Mouse (Mus musculus): ENCODE measurements around the gene Ptprd. TPM values are rescaled to one million over a fixed set of nuclear protein-coding genes. Genes with fewer than 3 reads are reported as not detected.

Gene Ptprd
- polyA plus RNA-seq, 1 experiment from 2014 or later = 21.0 TPM

DNA sequence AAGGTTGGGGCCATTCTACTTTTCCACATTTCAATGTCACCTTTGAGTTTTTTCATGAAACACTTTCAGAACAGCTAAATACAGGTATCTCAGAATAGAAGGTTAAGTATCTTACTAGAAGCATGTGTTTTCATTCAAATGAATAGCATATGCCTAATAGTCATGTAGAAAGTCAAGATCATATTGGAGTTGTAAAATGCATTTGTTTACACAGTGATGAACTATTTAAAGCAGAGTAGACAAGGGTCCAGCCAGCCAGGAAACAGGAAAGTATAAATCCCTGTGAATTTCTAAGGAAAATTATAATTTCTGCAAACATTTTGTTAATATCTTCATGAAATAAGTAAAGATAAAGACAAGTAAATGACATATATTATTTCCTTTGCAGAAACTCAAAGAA is 1970.2 kb downstream of the Ptprd start:
- DNase-seq (ENCODE audit: low spot score) = no peak
- Histone ChIP-seq H3K9me3 (ENCODE audit: control insufficient read depth, low read length) (no peaks in the 10 kb centered on the region), H3K27me3 (ENCODE audit: control insufficient read depth, insufficient read depth, low read length) (no peaks in the 10 kb centered on the region), H3K4me2 (ENCODE audit: low read depth, severe bottlenecking) (no peak overlapping the region), H3K4me1 (ENCODE audit: control insufficient read depth, insufficient read depth, low read length) (no peaks in the 10 kb centered on the region), H3K27ac (replicated peaks; ENCODE audit: low read depth, low read length) (no peak overlapping the region), H3K36me3 (ENCODE audit: control insufficient read depth, insufficient read depth, low read length) (no peaks in the 10 kb centered on the region), H3K9ac (ENCODE audit: low read length) (no peak overlapping the region), H3K4me3 (ENCODE audit: low read depth, low read length) (no peak overlapping the region)
- no peak for ATAC-seq (ENCODE audit: insufficient number of reproducible peaks, low FRiP score, low TSS enrichment, low read depth)

DNA sequence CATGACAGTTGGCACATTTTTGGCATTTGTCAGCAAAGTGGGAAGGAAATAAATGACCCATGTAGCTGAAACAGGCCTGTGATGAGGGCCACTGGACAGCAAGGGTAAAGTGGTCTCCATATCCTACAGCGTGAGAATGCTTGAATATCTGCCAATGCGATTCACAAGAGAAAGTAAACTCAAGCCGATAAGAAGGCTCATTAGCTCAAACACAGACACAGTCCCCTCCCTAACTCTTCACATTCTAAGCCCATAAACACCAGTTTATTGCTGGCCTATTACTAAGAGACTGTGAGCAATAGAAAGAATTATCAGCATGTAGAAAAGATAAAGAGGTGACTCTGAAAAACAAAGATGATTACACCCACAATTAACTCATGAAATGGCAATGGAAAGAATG is 1970.6 kb downstream of the Ptprd start:
- Histone ChIP-seq H3K4me2 (ENCODE audit: low read depth, severe bottlenecking) (no peak overlapping the region), H3K4me3 (ENCODE audit: low read depth, low read length) (no peak overlapping the region), H3K27ac (replicated peaks; ENCODE audit: low read depth, low read length) (no peak overlapping the region), H3K27me3 (ENCODE audit: control insufficient read depth, insufficient read depth, low read length) (no peaks in the 10 kb centered on the region), H3K9me3 (ENCODE audit: control insufficient read depth, low read length) (no peaks in the 10 kb centered on the region), H3K9ac (ENCODE audit: low read length) (no peak overlapping the region), H3K36me3 (ENCODE audit: control insufficient read depth, insufficient read depth, low read length) (no peaks in the 10 kb centered on the region), H3K4me1 (ENCODE audit: control insufficient read depth, insufficient read depth, low read length) (no peaks in the 10 kb centered on the region)
- no peak for DNase-seq (ENCODE audit: low spot score)
- WGBS = 52% methylated on average over 3 of the region's 3 CpGs
- ATAC-seq (ENCODE audit: insufficient number of reproducible peaks, low FRiP score, low TSS enrichment, low read depth) = no peak

DNA sequence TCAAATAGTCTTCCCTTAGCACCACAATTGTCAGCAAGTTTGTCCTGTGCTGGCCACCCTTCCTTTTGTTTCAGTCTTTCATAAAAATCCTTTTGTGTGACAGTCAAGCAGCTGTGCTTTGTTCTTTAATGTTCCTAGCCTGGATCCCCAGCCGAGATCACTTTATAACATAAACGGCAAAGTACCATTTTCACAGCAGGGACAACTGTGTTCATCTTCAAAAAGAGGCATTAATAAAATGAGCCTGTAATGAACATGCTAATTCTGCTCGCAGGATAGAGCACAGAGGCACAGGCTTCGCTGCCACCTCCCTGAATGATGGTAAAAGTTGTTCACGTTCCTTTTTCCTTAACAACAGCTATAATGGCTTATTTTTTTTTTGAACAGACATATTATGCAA is 1972.7 kb downstream of the Ptprd start:
- Histone ChIP-seq H3K27ac (replicated peaks; ENCODE audit: low read depth, low read length) (no peak overlapping the region), H3K4me2 (ENCODE audit: low read depth, severe bottlenecking) (no peak overlapping the region), H3K36me3 (ENCODE audit: control insufficient read depth, insufficient read depth, low read length) (no peaks in the 10 kb centered on the region), H3K4me1 (ENCODE audit: control insufficient read depth, insufficient read depth, low read length) (no peaks in the 10 kb centered on the region), H3K4me3 (ENCODE audit: low read depth, low read length) (no peak overlapping the region), H3K9me3 (ENCODE audit: control insufficient read depth, low read length) (no peaks in the 10 kb centered on the region), H3K27me3 (ENCODE audit: control insufficient read depth, insufficient read depth, low read length) (no peaks in the 10 kb centered on the region), H3K9ac (ENCODE audit: low read length) (no peak overlapping the region)
- ATAC-seq (ENCODE audit: insufficient number of reproducible peaks, low FRiP score, low TSS enrichment, low read depth) (no peak), DNase-seq (ENCODE audit: low spot score) (no peak)
- 68% methylated on average over 5 of the region's 5 CpGs for WGBS

DNA sequence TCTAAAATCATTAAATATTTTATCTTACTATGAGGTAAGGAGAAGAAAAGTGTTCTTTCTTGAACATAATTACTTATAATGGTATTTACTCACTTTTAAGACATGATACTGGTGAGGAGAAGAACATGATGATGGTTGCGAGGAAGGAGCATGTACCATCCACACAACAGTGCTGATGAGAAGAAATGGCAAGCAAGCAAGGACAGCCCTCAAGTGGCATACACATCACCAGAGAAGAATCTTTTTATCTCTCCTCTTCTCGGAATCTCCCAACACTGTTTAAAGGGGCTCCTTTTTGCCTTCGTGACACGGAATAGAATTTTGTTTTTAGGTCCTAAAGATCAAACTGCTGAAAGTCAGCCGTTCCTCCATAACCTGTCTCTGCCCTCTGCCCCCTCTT is 1973.2 kb downstream of the Ptprd start:
- ATAC-seq (ENCODE audit: insufficient number of reproducible peaks, low FRiP score, low TSS enrichment, low read depth) = no peak
- no peaks in the 10 kb centered on the region for H3K4me1 ChIP-seq (ENCODE audit: control insufficient read depth, insufficient read depth, low read length)
- no peak overlapping the region for H3K4me2 ChIP-seq (ENCODE audit: low read depth, severe bottlenecking)
- H3K9me3 ChIP-seq (ENCODE audit: control insufficient read depth, low read length) = no peaks in the 10 kb centered on the region
- H3K9ac ChIP-seq (ENCODE audit: low read length) = no peak overlapping the region
- H3K36me3 ChIP-seq (ENCODE audit: control insufficient read depth, insufficient read depth, low read length) = no peaks in the 10 kb centered on the region
- WGBS = 87% methylated on average over 5 of the region's 5 CpGs
- H3K27me3 ChIP-seq (ENCODE audit: control insufficient read depth, insufficient read depth, low read length) = no peaks in the 10 kb centered on the region
- DNase-seq (ENCODE audit: low spot score) = no peak
- no peak overlapping the region for H3K4me3 ChIP-seq (ENCODE audit: low read depth, low read length)
- no peak overlapping the region for H3K27ac ChIP-seq (replicated peaks; ENCODE audit: low read depth, low read length)

DNA sequence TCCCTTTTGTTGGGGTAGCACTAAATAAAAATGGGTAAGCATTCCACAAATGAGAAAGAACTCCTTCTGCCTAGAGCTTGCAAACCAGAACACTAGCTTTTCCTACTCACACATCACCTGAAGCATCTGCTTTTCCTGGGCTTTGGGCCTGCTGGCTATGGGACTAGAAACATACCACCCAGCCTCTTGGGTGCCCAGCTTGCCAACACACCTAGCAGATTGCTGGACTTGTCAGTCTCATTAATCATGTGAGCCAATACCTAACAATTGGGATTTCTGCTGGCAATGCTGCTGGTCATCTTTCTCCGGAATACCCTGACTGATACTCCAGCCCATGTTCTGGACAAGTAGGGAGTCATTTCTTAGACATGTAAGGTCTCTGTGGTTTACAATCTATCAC is 1973.9 kb downstream of the Ptprd start:
- no peak overlapping the region for H3K9ac ChIP-seq (ENCODE audit: low read length)
- no peak overlapping the region for H3K27ac ChIP-seq (replicated peaks; ENCODE audit: low read depth, low read length)
- no peaks in the 10 kb centered on the region for H3K36me3 ChIP-seq (ENCODE audit: control insufficient read depth, insufficient read depth, low read length)
- no peak overlapping the region for H3K4me3 ChIP-seq (ENCODE audit: low read depth, low read length)
- ATAC-seq (ENCODE audit: insufficient number of reproducible peaks, low FRiP score, low TSS enrichment, low read depth) = no peak
- no peaks in the 10 kb centered on the region for H3K4me1 ChIP-seq (ENCODE audit: control insufficient read depth, insufficient read depth, low read length)
- WGBS = 94% methylated on average over 1 of the region's 1 CpGs
- H3K4me2 ChIP-seq (ENCODE audit: low read depth, severe bottlenecking) = no peak overlapping the region
- H3K27me3 ChIP-seq (ENCODE audit: control insufficient read depth, insufficient read depth, low read length) = no peaks in the 10 kb centered on the region
- H3K9me3 ChIP-seq (ENCODE audit: control insufficient read depth, low read length) = no peaks in the 10 kb centered on the region
- no peak for DNase-seq (ENCODE audit: low spot score)

DNA sequence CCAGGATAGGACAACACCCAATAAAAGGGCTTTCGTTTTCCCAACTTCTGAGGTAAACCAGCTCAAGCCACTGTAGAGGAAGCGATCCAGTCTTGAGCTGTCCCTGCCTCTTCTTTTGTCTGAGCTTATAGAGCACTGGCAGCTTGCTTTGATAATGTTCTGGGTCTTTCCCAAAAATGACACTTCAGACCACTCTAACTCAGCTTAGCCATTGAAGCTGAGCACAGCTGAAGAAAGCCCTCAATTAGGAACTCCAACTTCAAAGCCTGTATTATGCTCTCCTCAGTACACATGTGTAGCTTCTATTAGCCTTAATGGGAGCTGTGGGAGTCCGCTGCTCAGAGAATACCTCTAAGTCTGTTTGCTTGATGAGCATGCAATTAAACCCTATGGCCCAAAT is 1988.0 kb downstream of the Ptprd start:
- Histone ChIP-seq H3K27ac (replicated peaks; ENCODE audit: low read depth, low read length) (no peak overlapping the region), H3K4me3 (ENCODE audit: low read depth, low read length) (no peak overlapping the region), H3K4me2 (ENCODE audit: low read depth, severe bottlenecking) (no peak overlapping the region), H3K9me3 (ENCODE audit: control insufficient read depth, low read length) (no peaks in the 10 kb centered on the region), H3K9ac (ENCODE audit: low read length) (no peak overlapping the region), H3K36me3 (ENCODE audit: control insufficient read depth, insufficient read depth, low read length) (no peaks in the 10 kb centered on the region), H3K4me1 (ENCODE audit: control insufficient read depth, insufficient read depth, low read length) (no peaks in the 10 kb centered on the region), H3K27me3 (ENCODE audit: control insufficient read depth, insufficient read depth, low read length) (no peaks in the 10 kb centered on the region)
- DNase-seq (ENCODE audit: low spot score) (no peak), ATAC-seq (ENCODE audit: insufficient number of reproducible peaks, low FRiP score, low TSS enrichment, low read depth) (no peak)
- WGBS = 64% methylated on average over 3 of the region's 3 CpGs

DNA sequence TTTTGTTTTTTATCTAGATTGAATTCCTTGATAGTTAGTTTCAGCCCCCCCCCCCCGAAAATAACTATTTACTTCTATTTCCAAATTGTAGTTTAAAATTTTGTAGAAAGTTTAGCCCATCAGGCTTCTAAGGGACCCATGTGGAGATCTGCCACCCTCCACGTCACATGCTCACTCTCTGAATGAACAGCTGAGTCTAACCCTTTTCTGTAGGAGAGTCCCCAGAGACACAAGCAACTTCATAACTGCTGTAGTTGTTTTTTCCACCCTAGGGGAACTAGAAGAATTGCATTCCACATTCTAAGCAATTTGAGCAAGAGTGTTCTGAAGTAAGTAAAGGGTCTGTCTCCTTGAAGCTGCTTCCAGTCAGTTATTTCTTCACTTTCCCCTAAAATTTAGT is 1989.2 kb downstream of the Ptprd start:
- no peaks in the 10 kb centered on the region for H3K27me3 ChIP-seq (ENCODE audit: control insufficient read depth, insufficient read depth, low read length)
- H3K4me2 ChIP-seq (ENCODE audit: low read depth, severe bottlenecking) = no peak overlapping the region
- WGBS = 66% methylated on average over 2 of the region's 2 CpGs
- H3K4me3 ChIP-seq (ENCODE audit: low read depth, low read length) = no peak overlapping the region
- H3K9ac ChIP-seq (ENCODE audit: low read length) = no peak overlapping the region
- no peak for ATAC-seq (ENCODE audit: insufficient number of reproducible peaks, low FRiP score, low TSS enrichment, low read depth)
- H3K27ac ChIP-seq (replicated peaks; ENCODE audit: low read depth, low read length) = no peak overlapping the region
- H3K9me3 ChIP-seq (ENCODE audit: control insufficient read depth, low read length) = no peaks in the 10 kb centered on the region
- DNase-seq (ENCODE audit: low spot score) = no peak
- no peaks in the 10 kb centered on the region for H3K4me1 ChIP-seq (ENCODE audit: control insufficient read depth, insufficient read depth, low read length)
- H3K36me3 ChIP-seq (ENCODE audit: control insufficient read depth, insufficient read depth, low read length) = no peaks in the 10 kb centered on the region

DNA sequence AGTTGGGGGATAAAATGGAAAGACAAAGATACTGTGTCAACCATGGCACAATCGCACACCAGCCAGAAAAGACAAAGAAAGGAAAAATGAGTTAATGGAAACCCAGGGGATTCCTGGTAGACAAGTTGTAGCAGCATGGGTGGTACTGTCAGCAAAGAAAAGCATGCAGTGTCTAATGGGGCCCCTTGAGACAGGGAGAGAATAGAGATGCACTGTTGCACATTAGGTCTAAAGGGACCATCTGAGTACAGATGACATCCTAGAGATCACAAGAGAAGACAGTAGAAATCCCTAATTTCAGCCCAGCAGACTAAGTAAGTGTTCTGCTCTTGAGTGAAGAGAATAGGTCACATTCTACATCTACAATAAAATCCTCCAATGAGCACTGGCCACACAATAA is 1993.7 kb downstream of the Ptprd start:
- no peak overlapping the region for H3K9ac ChIP-seq (ENCODE audit: low read length)
- H3K36me3 ChIP-seq (ENCODE audit: control insufficient read depth, insufficient read depth, low read length) = no peaks in the 10 kb centered on the region
- DNase-seq (ENCODE audit: low spot score) (no peak), ATAC-seq (ENCODE audit: insufficient number of reproducible peaks, low FRiP score, low TSS enrichment, low read depth) (no peak)
- no peak overlapping the region for H3K27ac ChIP-seq (replicated peaks; ENCODE audit: low read depth, low read length)
- H3K27me3 ChIP-seq (ENCODE audit: control insufficient read depth, insufficient read depth, low read length) = no peaks in the 10 kb centered on the region
- WGBS = 88% methylated on average over 1 of the region's 1 CpGs
- no peak overlapping the region for H3K4me2 ChIP-seq (ENCODE audit: low read depth, severe bottlenecking)
- no peak overlapping the region for H3K4me3 ChIP-seq (ENCODE audit: low read depth, low read length)
- no peaks in the 10 kb centered on the region for H3K4me1 ChIP-seq (ENCODE audit: control insufficient read depth, insufficient read depth, low read length)
- no peaks in the 10 kb centered on the region for H3K9me3 ChIP-seq (ENCODE audit: control insufficient read depth, low read length)

DNA sequence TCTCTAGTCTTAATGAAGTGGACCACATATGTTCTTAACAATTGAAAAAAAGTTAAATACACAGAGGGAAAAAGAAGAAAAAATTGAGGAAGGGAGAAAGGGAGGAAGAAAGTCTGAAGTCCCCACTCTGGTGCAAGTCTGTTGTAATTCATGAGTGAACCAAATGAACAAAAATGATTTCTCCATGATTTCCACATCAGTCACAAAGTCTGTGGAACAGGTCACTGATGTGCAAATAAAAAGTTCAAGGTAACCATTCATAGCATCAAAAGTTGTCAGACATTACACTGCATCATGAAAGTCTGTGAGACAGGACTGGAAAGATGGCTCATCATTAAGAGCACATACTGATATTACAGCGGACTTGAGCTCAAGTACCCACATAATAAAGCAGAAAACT is 1996.6 kb downstream of the Ptprd start:
- Histone ChIP-seq H3K4me3 (ENCODE audit: low read depth, low read length) (no peak overlapping the region), H3K9me3 (ENCODE audit: control insufficient read depth, low read length) (no peaks in the 10 kb centered on the region), H3K27me3 (ENCODE audit: control insufficient read depth, insufficient read depth, low read length) (no peaks in the 10 kb centered on the region), H3K27ac (replicated peaks; ENCODE audit: low read depth, low read length) (no peak overlapping the region), H3K36me3 (ENCODE audit: control insufficient read depth, insufficient read depth, low read length) (no peaks in the 10 kb centered on the region), H3K4me1 (ENCODE audit: control insufficient read depth, insufficient read depth, low read length) (no peaks in the 10 kb centered on the region), H3K4me2 (ENCODE audit: low read depth, severe bottlenecking) (no peak overlapping the region), H3K9ac (ENCODE audit: low read length) (no peak overlapping the region)
- ATAC-seq (ENCODE audit: insufficient number of reproducible peaks, low FRiP score, low TSS enrichment, low read depth) (no peak), DNase-seq (ENCODE audit: low spot score) (no peak)
- WGBS = 98% methylated on average over 1 of the region's 1 CpGs
